Mouse (Mus musculus) kidney, embryonic 14.5 days (tissue): ENCODE measurements around the gene Sec63. TPM values are rescaled to one million over a fixed set of nuclear protein-coding genes. Genes with fewer than 3 reads are reported as not detected.

Source experiments
- polyA plus RNA-seq: library from polyadenylated mRNA; unstranded; fragments of >200 nt; fragmentation: Nextera tagmentation; extraction: Ambion mirVana; gene quantifications from 2 replicates; pipeline ENCODE4 v1.2.1, GENCODE M21; 2014

The Sec63 gene
- polyA plus RNA-seq, 1 experiment from 2014 or later: 27.0 TPM

Other genes starting within 250 kb of the Sec63 start
- not detected in 2 replicates for gene Nr2e1, start 177.9 kb upstream of the Sec63 start, polyA plus RNA-seq
- 8.5 and 12.9 TPM in 2 replicates for gene Ostm1, start 177.7 kb upstream of the Sec63 start, polyA plus RNA-seq
- 0.47 and 0.53 TPM in 2 replicates for gene Scml4, start 98.9 kb downstream of the Sec63 start, polyA plus RNA-seq